Mouse (Mus musculus) MEL (cell line): ENCODE measurements at regions not wholly inside any gene's neighbourhood (a gene's known extent, or its start where the extent isn't known, plus 50 kb on each side); places are given as distances from the start of the nearest gene placed in this dataset.

ENCODE experiments used
- DNase-seq: peaks from one replicate; pipeline ENCODE4 v3.0.0; 2011; ENCODE audit warnings: low read depth, low spot score
- H3K27ac ChIP-seq: 2 replicates; pipeline ENCODE4 v1.5.1; 2012; ENCODE audit warnings: low read depth, mild to moderate bottlenecking, control low read depth, low read length, moderate library complexity; ENCODE audit not compliant: control insufficient read depth
- H3K27me3 ChIP-seq, 2 experiments: fragments of 150-350 bp in 1 of 2; sonication (generic) in 1 of 2; 2 replicates each; pipeline ENCODE4 v1.6.1; 2012; ENCODE audit warnings: low read length in 2 of 2, mild to moderate bottlenecking in 2 of 2, improper control_type of control experiment in 1 of 2, moderate library complexity in 1 of 2; ENCODE audit not compliant: insufficient read depth in 2 of 2, control insufficient read depth in 1 of 2
- H3K36me3 ChIP-seq, 2 experiments: 2 replicates each; pipeline ENCODE4 v1.6.1; 2012 to 2014; ENCODE audit warnings: low read length in 2 of 2, improper control_type of control experiment in 1 of 2, inconsistent platforms in 1 of 2, mild to moderate bottlenecking in 1 of 2; ENCODE audit not compliant: insufficient read depth in 2 of 2, control insufficient read depth in 1 of 2
- H3K4me1 ChIP-seq, 2 experiments: fragments of 150-350 bp in 1 of 2; sonication (generic) in 1 of 2; 2 replicates each; pipeline ENCODE4 v1.6.1; 2012; ENCODE audit warnings: low read length in 2 of 2, improper control_type of control experiment in 1 of 2, mild to moderate bottlenecking in 1 of 2; ENCODE audit not compliant: insufficient read depth in 2 of 2, control insufficient read depth in 1 of 2
- H3K4me3 ChIP-seq, 2 experiments: fragments of 150-350 bp in 1 of 2; sonication (generic) in 1 of 2; 2 replicates each; pipeline ENCODE4 v1.5.1; 2012; ENCODE audit warnings: low read depth in 2 of 2, low read length in 2 of 2, mild to moderate bottlenecking in 2 of 2, moderate library complexity in 2 of 2, control low read depth in 1 of 2, improper control_type of control experiment in 1 of 2; ENCODE audit not compliant: control insufficient read depth in 1 of 2, insufficient read depth in 1 of 2
- H3K79me2 ChIP-seq: 2 replicates; pipeline ENCODE4 v1.6.1; 2012; ENCODE audit warnings: mild to moderate bottlenecking, low read length, moderate library complexity; ENCODE audit not compliant: control insufficient read depth, poor library complexity, insufficient read depth
- H3K9ac ChIP-seq: 2 replicates; pipeline ENCODE4 v1.6.1; 2012; ENCODE audit warnings: low read depth, mild to moderate bottlenecking, control low read depth, low read length, moderate library complexity; ENCODE audit not compliant: control insufficient read depth, poor library complexity, severe bottlenecking
- H3K9me3 ChIP-seq: fragments of 150-350 bp; sonication (generic); replicated peaks from 2 replicates; pipeline ENCODE4 v1.6.1; 2012; ENCODE audit warnings: mild to moderate bottlenecking, low read length, improper control_type of control experiment, moderate library complexity; ENCODE audit not compliant: insufficient read depth
- CTCF ChIP-seq, 3 experiments: IDR thresholded peaks in 2 of 3; conservative IDR thresholded peaks in 1 of 3; 2 replicates each; pipeline ENCODE4 v1.5.1; 2011 to 2012; ENCODE audit warnings: low read length in 3 of 3, low read depth in 2 of 3, mild to moderate bottlenecking in 2 of 3, improper control_type of control experiment in 1 of 3, inconsistent platforms in 1 of 3, mixed read lengths in 1 of 3, moderate library complexity in 1 of 3; ENCODE audit not compliant: control insufficient read depth in 1 of 3, insufficient read depth in 1 of 3, poor library complexity in 1 of 3, severe bottlenecking in 1 of 3
- ELF1 ChIP-seq: IDR thresholded peaks from 2 replicates; pipeline ENCODE4 v1.6.1; 2014; ENCODE audit warnings: low read depth, mild to moderate bottlenecking, inconsistent platforms, low read length, improper control_type of control experiment, moderate library complexity
- JUND ChIP-seq: IDR thresholded peaks from 2 replicates; pipeline ENCODE4 v1.6.1; 2011; ENCODE audit warnings: low read depth, mild to moderate bottlenecking, improper control_type of control experiment, low read length
- MAFK ChIP-seq: IDR thresholded peaks from 2 replicates; pipeline ENCODE4 v1.6.1; 2011; ENCODE audit warnings: low read depth, mild to moderate bottlenecking, low read length, improper control_type of control experiment, borderline replicate concordance
- MAZ ChIP-seq: IDR thresholded peaks from 2 replicates; pipeline ENCODE4 v1.6.1; 2012; ENCODE audit warnings: low read depth, mild to moderate bottlenecking, inconsistent platforms, low read length, improper control_type of control experiment
- POLR2AphosphoS5 ChIP-seq: IDR thresholded peaks from 2 replicates; pipeline ENCODE4 v1.6.1; 2012; ENCODE audit warnings: low read depth, borderline replicate concordance, mild to moderate bottlenecking, inconsistent platforms, low read length, moderate library complexity, mixed read lengths
- SIN3A ChIP-seq: IDR thresholded peaks from 2 replicates; pipeline ENCODE4 v1.6.1; 2012; ENCODE audit warnings: low read length, improper control_type of control experiment, inconsistent platforms
- TBP ChIP-seq: IDR thresholded peaks from 2 replicates; pipeline ENCODE4 v1.8.0; 2011; ENCODE audit warnings: low read depth, low read length, improper control_type of control experiment
- TCF12 ChIP-seq: IDR thresholded peaks from 2 replicates; pipeline ENCODE4 v1.6.1; 2014; ENCODE audit warnings: low read depth, mild to moderate bottlenecking, inconsistent platforms, low read length, improper control_type of control experiment, moderate library complexity
- UBTF ChIP-seq: IDR thresholded peaks from 2 replicates; pipeline ENCODE4 v1.6.1; 2012; ENCODE audit warnings: low read depth, mild to moderate bottlenecking, inconsistent platforms, low read length, improper control_type of control experiment, moderate library complexity, borderline replicate concordance; ENCODE audit not compliant: insufficient read depth

DNA sequence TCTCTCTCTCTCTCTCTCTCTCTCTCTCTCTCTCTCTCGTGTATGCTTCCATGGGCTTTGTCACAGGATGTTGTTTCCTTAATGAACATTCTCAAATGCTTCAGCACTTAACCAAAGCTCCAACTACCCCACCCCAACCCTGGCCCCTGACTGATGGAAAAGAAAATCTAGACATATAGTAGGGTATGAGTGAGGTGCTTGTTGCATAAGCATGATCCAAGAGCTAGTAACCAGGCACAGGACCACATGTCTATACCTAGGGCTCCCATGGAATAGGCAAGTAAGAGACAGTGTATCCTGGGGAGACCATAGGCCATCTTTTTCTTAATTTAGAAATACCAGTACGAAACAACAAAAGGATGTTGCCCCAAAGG lies 538.9 kb downstream of the Fat4 start:
- TF ChIP-seq SIN3A: no peak
- no peak overlapping the region for H3K4me3 ChIP-seq
- H3K36me3 ChIP-seq: no peaks in the 10 kb centered on the region
- no peak overlapping the region for H3K27ac ChIP-seq
- H3K4me1 ChIP-seq: no peaks in the 10 kb centered on the region
- H3K79me2 ChIP-seq: no peaks in the 10 kb centered on the region
- no peak overlapping the region for H3K9ac ChIP-seq
- no peak for DNase-seq
- H3K27me3 ChIP-seq: no peaks in the 10 kb centered on the region
- no peaks in the 10 kb centered on the region for H3K9me3 ChIP-seq

DNA sequence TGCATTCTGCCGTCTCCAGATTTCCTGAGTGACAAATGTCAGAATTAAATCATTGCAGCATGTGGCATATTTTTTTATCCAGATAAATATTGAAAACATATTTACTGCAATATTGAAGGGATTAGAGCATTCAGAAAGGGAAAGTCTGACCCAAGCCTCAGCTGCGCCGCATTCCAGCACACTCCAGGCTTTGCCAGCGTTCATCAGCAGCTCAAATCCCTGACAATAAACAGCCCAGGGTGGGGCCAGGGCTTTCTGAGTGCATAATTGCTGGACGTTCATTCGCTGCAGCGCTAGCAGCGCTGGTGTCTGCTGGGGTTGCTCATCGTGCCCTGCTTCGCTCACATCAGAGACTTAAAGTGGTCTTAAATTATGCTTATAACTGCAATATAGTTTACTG lies 556.6 kb downstream of the Fat4 start:
- no peaks in the 10 kb centered on the region for H3K79me2 ChIP-seq
- no peaks in the 10 kb centered on the region for H3K36me3 ChIP-seq
- no peaks in the 10 kb centered on the region for H3K27me3 ChIP-seq
- TF ChIP-seq JUND (no peak), POLR2AphosphoS5 (no peak), TCF12 (no peak), CTCF (IDR thresholded peaks at IDR 0.05 in 2 of 3, conservative IDR thresholded peaks at IDR 0.05 in 1 of 3; ENCODE audit: control insufficient read depth in 1 of 3, insufficient read depth in 1 of 3, low read depth in 2 of 3, low read length in 3 of 3, poor library complexity in 1 of 3, severe bottlenecking in 1 of 3) (no peak), MAZ (no peak), MAFK (no peak)
- TF ChIP-seq, all 39 proteins: peak for 0
- Histone ChIP-seq H3K4me1 (no peaks in the 10 kb centered on the region), H3K27ac (no peak overlapping the region), H3K4me3 (no peak overlapping the region), H3K9me3 (no peaks in the 10 kb centered on the region), H3K9ac (no peak overlapping the region)
- no peak for DNase-seq

DNA sequence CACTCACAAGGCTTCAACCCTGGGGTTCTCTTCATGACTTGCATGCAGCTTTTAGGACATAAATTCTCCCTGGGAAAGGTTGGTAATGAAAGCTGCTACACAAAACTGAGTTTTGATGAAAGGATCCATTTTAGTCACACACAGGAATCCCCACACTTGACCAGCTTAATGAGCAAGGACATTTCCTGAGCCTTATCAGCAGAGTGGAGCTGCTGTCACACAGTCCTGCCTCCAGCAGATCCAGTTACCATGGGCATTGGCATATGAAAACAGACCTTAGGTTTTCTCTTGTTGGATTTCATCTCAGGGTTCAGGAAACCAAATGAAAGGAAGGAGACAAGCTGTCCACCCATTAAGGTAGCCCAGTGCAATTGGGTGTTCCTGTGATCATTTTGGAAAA lies 568.9 kb downstream of the Fat4 start:
- H3K4me1 ChIP-seq: no peaks in the 10 kb centered on the region
- TF ChIP-seq UBTF (no peak), ELF1 (no peak), CTCF (IDR thresholded peaks at IDR 0.05 in 2 of 3, conservative IDR thresholded peaks at IDR 0.05 in 1 of 3; ENCODE audit: control insufficient read depth in 1 of 3, insufficient read depth in 1 of 3, low read depth in 2 of 3, low read length in 3 of 3, poor library complexity in 1 of 3, severe bottlenecking in 1 of 3) (no peak), TBP (no peak), SIN3A (no peak)
- no peaks in the 10 kb centered on the region for H3K36me3 ChIP-seq
- H3K79me2 ChIP-seq: no peaks in the 10 kb centered on the region
- no peaks in the 10 kb centered on the region for H3K9me3 ChIP-seq
- no peak overlapping the region for H3K4me3 ChIP-seq
- no peaks in the 10 kb centered on the region for H3K27me3 ChIP-seq
- no peak overlapping the region for H3K9ac ChIP-seq
- no peak for DNase-seq
- no peak overlapping the region for H3K27ac ChIP-seq
